Mouse (Mus musculus): ENCODE results near the gene Gle1. TPM values are rescaled to one million over a fixed set of nuclear protein-coding genes. Genes with fewer than 3 reads are reported as not detected.

Gene Gle1
- polyA plus RNA-seq, 1 experiment from 2014 or later = 71.1 TPM

GRCm38 (mm10) chr2:29917621-29918020 is 17.6 kb upstream of the Gle1 start:
- no peaks in the 10 kb centered on the region for H3K9me3 ChIP-seq
- no peaks in the 10 kb centered on the region for H3K4me1 ChIP-seq
- no peak overlapping the region for H3K27ac ChIP-seq
- 92% methylated on average over 11 of the region's 11 CpGs for WGBS
- H3K4me3 ChIP-seq = no peak overlapping the region
- H3K9ac ChIP-seq = no peak overlapping the region
- H3K4me2 ChIP-seq (replicated peaks) = no peak overlapping the region
- peaks cover 86% of the 10 kb centered on the region for H3K36me3 ChIP-seq
- no peaks in the 10 kb centered on the region for H3K27me3 ChIP-seq (replicated peaks)
- no peak for ATAC-seq (ENCODE audit: low FRiP score, low read depth)

- ATAC-seq (ENCODE audit: low FRiP score, low read depth) = no peak
- Histone ChIP-seq H3K27ac (no peak overlapping the region), H3K27me3 (replicated peaks) (no peaks in the 10 kb centered on the region), H3K4me2 (replicated peaks) (no peak overlapping the region), H3K4me3 (no peak overlapping the region), H3K9ac (no peak overlapping the region), H3K4me1 (no peaks in the 10 kb centered on the region), H3K9me3 (no peaks in the 10 kb centered on the region), H3K36me3 (peaks cover 90% of the 10 kb centered on the region)
- WGBS = 80% methylated on average over 11 of the region's 11 CpGs
Measured at GRCm38 (mm10) chr2:29922011-29922410, 13.2 kb upstream of the Gle1 start.

- Histone ChIP-seq H3K36me3 (peaks cover 94% of the 10 kb centered on the region), H3K27ac (no peak overlapping the region), H3K4me2 (replicated peaks) (no peak overlapping the region), H3K9ac (no peak overlapping the region), H3K4me1 (no peaks in the 10 kb centered on the region), H3K27me3 (replicated peaks) (no peaks in the 10 kb centered on the region), H3K4me3 (no peak overlapping the region), H3K9me3 (no peaks in the 10 kb centered on the region)
- WGBS = 94% methylated on average over 5 of the region's 5 CpGs
- no peak for ATAC-seq (ENCODE audit: low FRiP score, low read depth)
Measured at GRCm38 (mm10) chr2:29926542-29926941, 8.7 kb upstream of the Gle1 start.

GRCm38 (mm10) chr2:29930506-29930905 is 4.7 kb upstream of the Gle1 start:
- no peak overlapping the region for H3K4me3 ChIP-seq
- H3K4me1 ChIP-seq = no peaks in the 10 kb centered on the region
- H3K9ac ChIP-seq = no peak overlapping the region
- H3K27me3 ChIP-seq (replicated peaks) = no peaks in the 10 kb centered on the region
- WGBS = 91% methylated on average over 10 of the region's 10 CpGs
- ATAC-seq (ENCODE audit: low FRiP score, low read depth) = no peak
- no peaks in the 10 kb centered on the region for H3K9me3 ChIP-seq
- H3K27ac ChIP-seq = no peak overlapping the region
- H3K4me2 ChIP-seq (replicated peaks) = no peak overlapping the region
- H3K36me3 ChIP-seq = peaks cover 55% of the 10 kb centered on the region

DNA sequence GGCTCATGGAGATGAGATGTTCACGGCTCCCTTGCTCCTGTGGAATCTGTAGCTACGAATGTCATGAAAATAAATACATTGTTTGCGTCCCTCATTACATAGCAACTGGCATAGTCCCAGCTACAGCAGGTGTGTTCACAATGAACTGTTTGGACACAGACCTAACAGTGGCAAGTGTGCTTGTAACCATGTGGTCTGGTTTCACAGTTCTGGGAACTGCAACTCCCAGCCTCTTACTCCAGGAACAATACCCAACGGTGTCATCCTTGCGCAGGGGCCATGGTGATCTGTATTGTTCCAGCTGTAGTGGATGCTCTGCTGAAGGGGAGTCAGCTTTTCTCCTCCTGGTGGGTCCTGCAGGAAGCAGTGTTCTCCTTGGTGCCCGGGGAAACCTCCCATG is 4.0 kb upstream of the Gle1 start:
- no peak for ATAC-seq (ENCODE audit: low FRiP score, low read depth)
- H3K36me3 ChIP-seq = peaks cover 48% of the 10 kb centered on the region

GRCm38 (mm10) chr2:29940073-29940472 is 4.8 kb downstream of the Gle1 start:
- Histone ChIP-seq H3K4me3 (no peak overlapping the region), H3K9me3 (no peaks in the 10 kb centered on the region), H3K27me3 (replicated peaks) (no peaks in the 10 kb centered on the region), H3K9ac (no peak overlapping the region), H3K4me1 (peaks cover 7% of the 10 kb centered on the region), H3K4me2 (replicated peaks) (no peak overlapping the region), H3K36me3 (peaks cover 67% of the 10 kb centered on the region), H3K27ac (no peak overlapping the region)
- WGBS = 89% methylated on average over 9 of the region's 9 CpGs
- ATAC-seq (ENCODE audit: low FRiP score, low read depth) = no peak

More for the DNA sequence above, 4.0 kb upstream of the Gle1 start:
- Histone ChIP-seq H3K27ac (no peak overlapping the region), H3K4me2 (replicated peaks) (no peak overlapping the region), H3K9me3 (no peaks in the 10 kb centered on the region), H3K4me3 (no peak overlapping the region), H3K9ac (no peak overlapping the region), H3K27me3 (replicated peaks) (no peaks in the 10 kb centered on the region), H3K4me1 (peaks cover 6% of the 10 kb centered on the region)
- 91% methylated on average over 6 of the region's 6 CpGs for WGBS

- H3K27ac ChIP-seq = no peak overlapping the region
- H3K9me3 ChIP-seq = no peaks in the 10 kb centered on the region
- no peak overlapping the region for H3K4me3 ChIP-seq
- WGBS = 93% methylated on average over 7 of the region's 7 CpGs
- no peak for ATAC-seq (ENCODE audit: low FRiP score, low read depth)
- peaks cover 5% of the 10 kb centered on the region for H3K4me1 ChIP-seq
- H3K9ac ChIP-seq = no peak overlapping the region
- H3K4me2 ChIP-seq (replicated peaks) = no peak overlapping the region
- peaks cover 74% of the 10 kb centered on the region for H3K36me3 ChIP-seq
- H3K27me3 ChIP-seq (replicated peaks) = no peaks in the 10 kb centered on the region
Measured at GRCm38 (mm10) chr2:29940826-29941225, 5.6 kb downstream of the Gle1 start.

DNA sequence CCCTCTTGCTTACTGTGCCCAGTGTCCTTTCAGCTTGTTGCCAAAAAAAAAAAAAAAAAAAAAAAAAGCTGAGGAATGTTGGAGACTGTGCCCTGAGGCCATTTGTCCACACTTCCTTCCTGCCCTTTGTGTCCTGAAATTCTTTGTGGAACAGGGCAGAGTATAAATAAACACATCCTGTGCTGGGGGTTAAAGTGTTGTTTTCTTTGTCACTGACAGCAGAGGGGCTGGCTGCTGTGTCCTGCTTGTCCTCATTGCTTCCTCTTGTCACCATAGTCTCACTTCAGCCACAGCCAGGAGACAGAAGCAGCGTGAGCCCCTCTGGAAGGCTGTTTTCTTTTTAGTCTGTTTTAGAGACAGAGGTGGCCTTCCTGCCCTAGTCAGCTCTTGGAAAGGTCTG is 9.5 kb downstream of the Gle1 start:
- 73% methylated on average over 1 of the region's 1 CpGs for WGBS

DNA sequence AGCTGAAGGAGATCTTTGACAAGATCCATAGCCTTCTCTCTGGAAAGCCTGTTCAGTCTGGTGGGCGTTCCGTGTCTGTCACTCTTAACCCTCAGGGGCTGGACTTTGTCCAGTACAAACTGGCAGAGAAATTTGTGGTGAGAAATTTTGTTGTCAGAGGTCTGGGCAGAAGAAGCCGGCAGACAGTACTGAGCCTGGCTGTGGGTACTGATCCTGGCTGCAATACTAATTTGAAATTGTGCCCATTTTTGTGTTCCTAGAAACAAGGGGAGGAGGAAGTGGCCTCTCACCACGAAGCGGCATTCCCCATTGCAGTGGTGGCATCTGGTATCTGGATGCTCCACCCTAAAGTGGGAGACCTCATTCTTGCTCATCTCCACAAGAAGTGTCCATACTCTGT is 13.7 kb downstream of the Gle1 start:
- peaks cover 82% of the 10 kb centered on the region for H3K36me3 ChIP-seq
- ATAC-seq (ENCODE audit: low FRiP score, low read depth) = no peak
- H3K27ac ChIP-seq = no peak overlapping the region
- no peak overlapping the region for H3K4me3 ChIP-seq
- 97% methylated on average over 5 of the region's 5 CpGs for WGBS
- H3K4me2 ChIP-seq (replicated peaks) = no peak overlapping the region
- H3K27me3 ChIP-seq (replicated peaks) = no peaks in the 10 kb centered on the region
- no peak overlapping the region for H3K9ac ChIP-seq
- no peaks in the 10 kb centered on the region for H3K9me3 ChIP-seq
- no peaks in the 10 kb centered on the region for H3K4me1 ChIP-seq

More for the DNA sequence above, 9.5 kb downstream of the Gle1 start:
- H3K27ac ChIP-seq = no peak overlapping the region
- H3K9ac ChIP-seq = no peak overlapping the region
- no peaks in the 10 kb centered on the region for H3K4me1 ChIP-seq
- H3K9me3 ChIP-seq = no peaks in the 10 kb centered on the region
- H3K4me3 ChIP-seq = no peak overlapping the region
- H3K4me2 ChIP-seq (replicated peaks) = no peak overlapping the region
- H3K36me3 ChIP-seq = peaks cover 87% of the 10 kb centered on the region
- ATAC-seq (ENCODE audit: low FRiP score, low read depth) = no peak
- H3K27me3 ChIP-seq (replicated peaks) = no peaks in the 10 kb centered on the region

GRCm38 (mm10) chr2:29961246-29961645 is 26.0 kb downstream of the Gle1 start:
- Histone ChIP-seq H3K4me1 (peaks cover 18% of the 10 kb centered on the region), H3K4me2 (replicated peaks) (no peak overlapping the region), H3K9ac (no peak overlapping the region), H3K4me3 (no peak overlapping the region), H3K27ac (no peak overlapping the region), H3K27me3 (replicated peaks) (no peaks in the 10 kb centered on the region), H3K36me3 (peaks cover 39% of the 10 kb centered on the region), H3K9me3 (no peaks in the 10 kb centered on the region)
- WGBS = 96% methylated on average over 7 of the region's 7 CpGs
- ATAC-seq (ENCODE audit: low FRiP score, low read depth) = no peak

DNA sequence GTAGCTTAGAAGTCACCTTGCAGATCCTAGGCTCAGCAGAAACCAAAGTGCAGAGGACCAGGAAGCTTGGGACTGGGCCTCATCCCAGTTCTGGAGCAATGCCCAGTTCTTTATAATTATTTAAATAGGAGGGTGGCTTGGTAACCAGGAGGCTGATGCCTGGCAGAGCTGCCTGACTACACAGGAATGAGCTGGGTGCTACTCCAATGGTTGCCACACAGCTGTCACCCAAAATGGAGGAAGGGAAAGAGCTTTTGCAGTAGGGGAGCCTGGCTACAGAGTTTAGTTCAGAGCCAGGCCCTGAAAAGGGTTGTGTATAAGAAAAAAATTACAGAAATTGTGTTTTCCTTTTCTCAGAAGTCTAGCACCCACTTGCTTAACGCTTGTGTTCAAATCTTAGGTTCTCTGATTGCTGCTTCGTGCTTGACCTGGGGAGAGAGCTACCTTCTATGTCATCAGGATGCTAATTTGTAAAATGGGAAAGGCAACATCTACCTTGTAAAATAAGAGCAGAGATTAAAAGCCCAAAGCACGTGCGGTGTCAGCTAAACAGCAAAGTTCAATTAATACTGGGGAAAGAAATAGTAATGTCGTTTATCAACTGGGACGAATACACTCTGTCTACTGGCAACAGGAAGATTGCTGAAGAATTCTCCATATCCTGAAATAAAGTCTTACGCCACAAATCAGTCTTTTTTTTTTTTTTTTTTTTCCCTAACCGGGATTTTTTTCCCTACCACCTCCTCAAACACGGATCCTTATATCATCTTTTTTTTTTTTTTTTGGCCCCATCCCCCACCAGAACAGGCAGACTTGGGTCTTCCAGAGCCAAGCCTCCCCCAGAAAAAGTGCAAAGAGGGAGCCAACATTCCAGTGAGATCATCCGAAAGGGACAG is 29.4 kb downstream of the Gle1 start:
- WGBS = 22% methylated on average over 10 of the region's 10 CpGs
- Histone ChIP-seq H3K4me3 (peak overlapping the region; percentile 95), H3K36me3 (peaks cover 20% of the 10 kb centered on the region), H3K27ac (peak overlapping the region; percentile 77; the same call in 1 of the 2 replicates), H3K27me3 (replicated peaks) (no peaks in the 10 kb centered on the region), H3K9me3 (no peaks in the 10 kb centered on the region), H3K4me1 (peaks cover 43% of the 10 kb centered on the region), H3K4me2 (replicated peaks) (peak overlapping the region; percentile 80), H3K9ac (peak overlapping the region; percentile 97)
- no peak for ATAC-seq (ENCODE audit: low FRiP score, low read depth)

- under 1% methylated on average over 81 of the region's 82 CpGs for WGBS
- Histone ChIP-seq H3K9ac (peak within 1 kb of the TSS; percentile 97), H3K9me3 (no peaks in the 10 kb centered on the region), H3K4me2 (replicated peaks) (peak within 1 kb of the TSS; percentile 80), H3K4me3 (peak within 1 kb of the TSS; percentile 95), H3K27ac (peak within 1 kb of the TSS; percentile 92), H3K4me1 (peaks cover 49% of the 10 kb centered on the region), H3K27me3 (replicated peaks) (no peaks in the 10 kb centered on the region), H3K36me3 (peaks cover 20% of the 10 kb centered on the region)
- ATAC-seq (ENCODE audit: low FRiP score, low read depth) = peak; percentile 98
Measured at GRCm38 (mm10) chr2:29965250-29965843, 30.1 kb downstream of the Gle1 start, which contains the start of gene Sptan1. Gene Sptan1 (plus strand): TSS chr2:29965560.
